Mouse (Mus musculus) hematopoietic stem cell, adult 5-6 weeks (primary cell): ENCODE results near the gene Aamp. TPM values are rescaled to one million over a fixed set of nuclear protein-coding genes. Genes with fewer than 3 reads are reported as not detected.
A peak's percentile ranks its signal among the peaks of the same experiment; 100 is the strongest.

Experiments
- ATAC-seq, 2 experiments: fragments of 125-278 bp in 1 of 2; replicated peaks in 1 of 2; 2 replicates each; pipeline ENCODE4 v1.8.0; 2016 to 2017; ENCODE audit warnings: inconsistent platforms in 2 of 2, mild to moderate bottlenecking in 2 of 2, moderate number of reproducible peaks in 2 of 2, low read depth in 1 of 2, moderate TSS enrichment in 1 of 2; ENCODE audit not compliant: low FRiP score in 2 of 2, poor library complexity in 2 of 2, severe bottlenecking in 2 of 2, insufficient read depth in 1 of 2, low TSS enrichment in 1 of 2
- total RNA-seq: library from RNA; stranded (forward); fragments of 172-1452, 232-1000 nt; gene quantifications from 2 replicates; pipeline ENCODE4 v1.2.3, GENCODE M21; 2017

Gene Aamp
- total RNA-seq, 1 experiment from 2014 or later = 150 TPM

DNA sequence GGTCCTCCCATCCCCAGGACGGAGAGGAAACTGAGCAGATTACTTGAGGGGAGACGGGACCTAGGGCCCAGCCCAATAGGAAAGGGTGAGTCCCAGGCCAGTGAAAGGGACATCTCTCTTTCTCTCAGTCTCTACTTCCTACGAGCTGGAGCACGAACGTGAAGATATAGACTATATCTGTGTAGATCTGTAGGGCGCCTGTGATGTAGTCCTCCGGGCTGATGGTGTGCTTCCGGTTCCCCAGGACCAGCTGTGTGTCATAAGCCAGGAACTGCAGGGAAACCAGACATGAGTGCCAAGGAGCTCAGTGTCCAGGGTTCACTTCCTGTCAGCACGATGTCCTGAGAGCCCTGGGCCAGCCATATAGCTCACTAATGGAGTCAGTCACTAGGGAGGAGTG lies 4.7 kb upstream of the Aamp start:
- no peak for ATAC-seq

DNA sequence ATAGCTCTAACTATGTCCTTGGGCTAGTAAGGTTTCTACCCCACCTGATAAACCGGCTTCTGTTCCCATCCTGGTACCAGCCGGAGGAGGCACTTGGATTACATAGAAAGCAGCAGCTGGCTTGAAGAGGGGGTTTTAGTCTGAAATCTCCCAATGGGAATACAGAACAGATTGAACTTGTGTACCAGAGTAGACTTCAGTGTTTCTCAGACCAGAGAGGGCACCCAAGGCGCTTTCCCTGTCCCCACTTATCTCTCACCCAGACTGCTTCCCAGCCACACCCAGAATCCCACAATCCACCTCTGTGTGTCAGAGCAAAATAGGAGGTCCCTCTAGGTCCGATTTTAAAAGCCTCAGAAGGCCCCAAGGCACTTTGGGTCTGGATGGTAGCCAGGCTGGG lies 3.8 kb upstream of the Aamp start:
- ATAC-seq = no peak

DNA sequence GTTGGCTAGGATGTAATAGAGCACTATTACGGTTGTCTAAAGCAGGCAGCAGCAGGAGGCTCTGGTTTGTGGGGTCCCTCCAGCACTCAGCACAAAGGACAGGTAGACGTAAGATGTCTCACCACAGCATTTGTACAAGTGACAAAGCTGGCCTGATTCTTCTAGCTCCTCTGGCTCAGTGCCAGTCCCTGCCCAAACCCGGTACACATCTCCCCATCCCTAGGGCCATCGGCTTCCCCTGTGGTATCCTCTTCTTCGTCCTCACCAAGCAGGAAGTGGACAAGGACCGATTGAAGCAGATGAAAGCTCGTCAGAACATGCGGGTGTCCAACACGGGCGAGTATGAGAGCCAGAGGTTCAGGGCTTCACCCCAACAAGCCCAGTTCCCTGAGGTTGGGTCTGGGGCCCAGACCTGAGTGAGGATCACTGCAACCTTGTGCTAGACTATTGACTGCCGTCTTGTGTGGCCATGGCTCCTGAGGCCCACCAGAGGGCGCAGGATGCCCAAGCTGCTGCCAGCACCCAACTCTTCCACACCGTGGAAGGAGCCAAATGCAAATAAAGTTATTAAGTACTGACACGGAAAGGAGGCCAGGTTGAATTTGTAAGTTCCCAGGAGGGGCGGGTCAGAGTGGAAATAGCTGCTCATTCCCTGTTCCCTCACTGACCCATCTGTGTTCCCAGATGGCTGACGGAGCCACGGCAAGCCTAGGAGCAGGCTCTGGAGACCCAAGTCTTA lies 2.5 kb upstream of the Aamp start:
- ATAC-seq = peak in 1 of 2 experiments; percentile 26; a peak in 1 of 4 replicates

DNA sequence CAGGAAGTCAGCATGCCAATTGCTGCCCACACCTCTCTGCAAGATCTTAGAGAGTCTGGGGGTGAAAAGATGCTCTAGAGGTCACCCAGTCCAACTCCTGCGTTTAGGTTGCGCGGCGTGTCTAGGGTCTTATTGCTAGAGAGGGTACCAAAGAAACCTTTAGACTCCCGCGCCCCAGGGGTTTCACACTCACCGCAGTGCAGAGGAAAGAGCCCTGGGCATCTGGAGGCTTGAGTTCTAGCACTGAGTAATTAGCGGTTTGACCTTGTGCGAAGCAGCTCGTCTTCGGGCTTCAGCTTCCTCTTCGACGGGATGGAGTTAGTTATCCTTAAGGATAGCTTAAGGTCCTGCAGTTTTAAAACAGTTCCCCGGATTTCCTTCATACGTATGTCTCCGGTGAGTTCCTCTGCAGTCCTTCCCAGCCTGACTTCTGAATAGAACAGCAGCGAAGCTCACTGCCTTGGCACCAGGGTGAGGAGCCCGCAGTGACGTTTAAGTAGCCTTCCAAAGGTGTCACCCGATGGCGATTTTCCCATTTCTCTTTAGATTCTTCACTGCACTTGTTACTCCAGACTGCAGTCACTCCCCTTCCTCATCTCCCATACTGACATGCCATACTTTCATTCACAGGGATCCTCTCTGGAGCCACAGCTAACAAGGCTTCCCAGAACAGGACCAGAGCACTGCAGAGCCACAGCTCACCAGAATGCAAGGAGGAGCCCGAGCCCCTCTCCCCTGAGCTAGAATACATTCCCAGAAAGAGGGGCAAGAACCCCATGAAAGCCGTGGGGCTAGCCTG lies 873 bp upstream of the Aamp start:
- ATAC-seq = no peak

DNA sequence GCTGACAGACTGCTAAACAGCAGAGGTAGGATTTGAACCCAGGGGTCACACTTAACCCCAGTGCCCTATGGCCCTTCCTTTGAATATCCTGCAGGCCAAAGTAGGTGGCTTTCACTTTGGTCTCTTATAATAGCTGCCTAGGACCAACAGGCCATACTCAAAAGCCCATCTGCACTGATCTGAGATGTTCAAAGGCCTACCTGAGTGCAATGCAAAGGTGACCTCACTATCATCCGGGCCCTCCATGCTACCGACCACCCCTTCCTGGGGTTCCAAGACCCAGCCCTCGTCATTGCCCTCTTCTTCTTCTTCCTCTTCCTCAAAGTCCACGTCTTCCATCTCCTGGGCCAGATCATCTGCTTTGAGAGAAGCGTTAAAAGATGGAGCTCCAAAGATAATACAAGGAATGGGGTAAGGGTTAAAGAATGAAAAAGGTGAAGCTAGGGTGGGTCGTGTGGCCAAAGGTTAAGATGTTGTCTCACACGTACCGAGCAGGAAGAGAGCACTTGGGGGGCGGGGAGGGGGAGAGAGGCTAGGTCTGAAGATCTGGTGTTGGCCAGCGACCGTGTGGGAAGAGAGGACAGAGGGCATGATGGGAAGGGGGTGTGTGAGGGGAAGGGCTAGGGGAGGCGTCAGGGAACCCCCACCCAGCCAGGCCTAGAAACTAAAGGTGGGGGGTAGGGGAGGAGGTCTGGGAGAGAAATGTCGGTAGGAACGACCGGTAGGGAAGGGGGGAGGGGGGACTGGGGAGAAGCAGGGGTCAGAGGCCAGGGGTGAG lies 663 bp downstream of the Aamp start:
- peak in 1 of 2 experiments; percentile 11; a peak in 2 of 4 replicates for ATAC-seq

DNA sequence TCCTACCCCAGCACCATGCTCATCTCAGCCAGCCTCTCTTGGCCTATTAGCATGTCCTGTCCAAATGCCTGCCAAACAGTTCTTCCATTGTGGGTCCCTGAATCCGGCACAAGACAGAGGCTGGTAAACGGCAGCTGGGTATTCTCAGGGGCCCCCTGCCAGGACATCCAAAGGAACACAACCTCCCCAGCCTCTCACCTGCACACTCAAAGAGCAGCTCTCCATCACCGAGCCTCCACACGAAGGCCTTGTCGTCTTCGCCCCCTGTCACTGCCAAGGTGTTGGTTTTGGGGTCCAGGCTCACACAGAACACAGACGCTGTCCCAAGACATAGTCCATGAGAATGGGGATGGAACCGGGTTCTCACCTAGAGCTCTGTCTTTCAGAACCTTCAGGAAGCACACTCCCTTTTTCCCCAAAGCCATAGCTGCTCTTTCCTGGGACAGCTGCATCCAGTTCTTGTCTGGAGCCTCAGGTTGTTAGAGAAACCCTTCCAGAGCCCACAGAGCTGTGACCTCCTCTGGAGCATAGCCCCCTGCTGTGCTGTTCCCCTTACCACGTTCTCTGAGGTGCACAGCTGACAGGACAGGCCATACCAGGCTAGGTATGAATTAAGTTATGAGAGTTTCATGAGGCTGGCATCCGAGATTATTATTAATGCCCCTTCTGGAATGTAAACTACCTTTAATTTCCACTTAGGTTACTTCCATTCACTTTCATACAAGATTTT lies 1.5 kb downstream of the Aamp start:
- no peak for ATAC-seq

DNA sequence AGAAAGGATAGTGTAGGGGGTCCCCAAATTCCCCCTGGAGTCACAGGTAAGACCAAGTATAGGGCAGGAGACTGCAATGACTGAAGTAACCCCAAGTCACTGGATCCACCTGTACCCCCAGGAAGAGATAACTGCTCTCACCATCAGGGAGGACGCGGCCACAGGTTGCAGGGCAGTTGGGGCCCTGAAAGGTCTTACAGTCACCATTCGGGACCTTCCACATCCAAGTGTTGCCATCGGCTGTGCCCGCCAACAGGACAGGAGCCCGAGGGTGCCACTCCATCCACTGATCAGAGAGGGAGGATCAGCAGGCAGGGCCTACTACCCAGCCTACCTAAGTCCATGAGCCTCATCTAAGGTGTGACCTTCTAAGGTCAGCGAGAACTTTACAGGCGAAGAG lies 2.7 kb downstream of the Aamp start:
- ATAC-seq = no peak

DNA sequence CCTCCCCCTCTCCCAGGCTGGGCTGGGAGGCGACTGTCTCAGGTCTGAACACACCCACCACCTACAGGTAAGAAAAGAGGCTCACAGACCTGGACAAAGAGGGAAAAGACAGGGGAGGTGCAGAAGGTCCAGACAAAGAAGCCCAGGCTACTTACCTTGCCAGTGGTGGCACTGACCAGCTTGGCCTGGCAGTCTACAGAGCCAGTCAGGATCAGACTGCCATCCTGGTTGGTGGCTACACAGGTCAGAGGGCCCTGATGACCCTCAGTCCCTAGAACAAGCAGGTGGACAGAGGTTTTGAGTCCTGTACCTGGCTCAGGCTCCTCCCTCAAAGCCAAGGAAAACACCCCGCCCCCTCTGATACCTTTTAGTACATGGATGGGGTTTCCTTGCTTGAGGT lies 3.2 kb downstream of the Aamp start:
- ATAC-seq = no peak

DNA sequence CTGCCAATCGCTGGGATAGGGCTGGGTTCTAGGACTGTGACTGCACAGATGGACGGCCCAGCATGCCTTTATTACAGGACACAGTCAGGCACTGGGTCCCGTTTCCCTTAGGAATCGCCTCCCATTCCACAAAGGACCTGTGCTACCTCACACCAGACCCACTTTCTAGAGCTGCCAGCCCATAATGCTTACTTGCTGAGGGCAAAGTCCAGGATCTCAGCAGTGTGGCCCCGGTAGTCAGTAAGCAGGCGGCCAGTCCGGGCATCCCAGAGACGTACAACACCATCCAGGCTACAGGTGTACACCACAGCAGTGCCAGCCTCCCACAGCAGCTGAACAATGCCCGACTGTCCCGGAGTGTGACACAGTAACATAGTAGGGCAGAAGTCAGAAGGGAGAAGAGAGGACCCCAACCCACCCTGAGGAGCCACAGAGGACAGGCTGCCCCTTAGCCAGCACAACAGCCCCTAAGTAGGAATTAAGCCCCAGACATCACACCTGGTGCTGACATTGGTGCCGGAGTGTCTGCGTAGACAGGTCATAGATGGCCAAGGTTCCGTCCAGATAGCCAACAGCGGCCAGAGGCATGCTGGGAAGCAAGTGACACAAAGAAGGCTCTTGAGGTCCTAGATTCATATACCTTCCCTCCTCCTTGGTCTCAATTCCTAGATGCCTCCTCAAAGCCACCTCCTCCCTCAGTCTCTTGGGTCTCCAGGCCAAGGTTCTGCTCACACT lies 3.8 kb downstream of the Aamp start:
- no peak for ATAC-seq

DNA sequence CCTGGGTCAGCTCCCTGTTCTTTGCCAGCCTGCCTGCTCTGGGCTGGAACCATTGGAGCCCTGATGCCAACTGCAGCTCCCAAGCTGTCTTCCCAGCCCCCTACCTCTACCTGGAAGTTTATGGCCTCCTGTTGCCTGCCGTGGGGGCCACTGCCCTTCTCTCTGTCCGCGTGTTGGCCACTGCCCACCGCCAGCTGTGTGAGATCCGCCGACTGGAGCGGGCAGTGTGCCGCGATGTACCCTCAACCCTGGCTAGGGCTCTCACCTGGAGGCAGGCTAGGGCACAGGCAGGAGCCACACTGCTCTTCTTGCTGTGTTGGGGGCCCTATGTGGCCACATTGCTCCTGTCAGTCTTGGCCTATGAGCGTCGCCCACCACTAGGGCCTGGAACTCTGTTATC lies 5.5 kb downstream of the Aamp start:
- no peak for ATAC-seq

DNA sequence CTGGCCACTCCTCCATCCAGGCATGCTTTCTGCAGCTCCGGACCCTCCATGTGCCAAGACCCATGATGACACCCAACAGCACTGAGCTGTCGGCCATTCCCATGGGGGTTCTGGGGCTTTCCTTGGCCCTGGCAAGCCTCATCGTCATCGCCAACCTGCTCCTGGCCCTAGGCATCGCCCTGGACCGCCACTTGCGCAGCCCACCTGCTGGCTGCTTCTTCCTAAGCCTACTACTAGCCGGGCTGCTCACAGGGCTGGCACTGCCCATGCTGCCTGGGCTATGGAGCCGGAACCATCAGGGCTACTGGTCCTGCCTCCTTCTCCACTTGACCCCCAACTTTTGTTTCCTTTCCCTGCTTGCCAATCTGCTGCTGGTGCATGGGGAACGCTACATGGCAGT lies 6.0 kb downstream of the Aamp start, which contains the start of gene Gpbar1:
TSS of gene Gpbar1 (plus strand) at position 13 of the 400 bp plus-strand sequence.
- ATAC-seq = no peak

DNA sequence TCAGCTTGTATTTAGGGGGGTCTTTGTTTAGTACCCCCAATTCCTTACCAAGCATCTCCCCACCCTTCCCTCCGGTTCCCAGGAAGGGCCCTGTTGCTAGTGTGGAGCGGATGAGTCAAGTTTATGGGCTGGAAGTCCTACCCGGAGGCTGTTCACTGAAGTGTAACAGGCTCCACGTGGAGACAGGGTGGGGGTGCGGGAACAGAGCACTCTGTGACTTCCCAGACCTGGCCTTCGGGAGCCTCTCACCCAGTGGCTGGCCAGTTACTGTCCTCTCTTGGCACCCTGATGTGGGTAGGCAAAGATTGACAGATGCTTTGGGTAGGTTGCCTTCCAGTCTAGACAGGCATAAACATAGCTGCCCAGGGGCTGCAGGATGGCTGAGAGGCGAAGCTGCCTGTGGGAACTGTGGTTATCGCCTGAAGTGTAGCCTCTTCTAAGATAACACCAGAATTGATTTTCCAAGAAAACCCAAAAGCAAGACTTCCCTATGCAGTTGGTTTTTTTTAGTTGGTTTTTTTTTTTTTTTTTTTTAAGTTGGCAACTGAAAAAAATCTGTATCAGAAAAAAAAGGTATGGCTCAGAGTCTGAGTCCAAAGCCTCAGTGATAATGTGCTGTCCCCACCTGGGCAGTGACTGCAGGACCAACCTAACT lies 6.5 kb downstream of the Aamp start:
- ATAC-seq = no peak

DNA sequence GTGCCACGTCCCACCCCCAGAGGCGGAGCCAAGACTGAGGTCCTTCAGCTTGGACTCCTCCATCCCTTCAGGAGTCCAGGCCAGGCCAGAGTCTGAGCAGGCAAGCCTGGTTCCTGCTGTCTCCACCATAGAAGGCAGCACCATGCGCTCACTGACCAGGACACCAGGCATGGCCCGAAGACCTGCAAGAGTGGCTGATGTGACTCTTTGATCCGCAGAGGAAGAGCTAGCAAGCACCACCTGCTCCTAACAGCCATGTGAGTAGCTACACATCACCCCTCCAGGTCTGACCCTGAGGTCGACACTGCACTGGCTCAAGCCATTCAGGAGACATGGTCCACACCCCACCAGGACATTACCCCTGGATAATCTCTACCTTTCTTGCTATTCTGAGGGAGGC lies 7.5 kb downstream of the Aamp start:
- ATAC-seq = no peak

DNA sequence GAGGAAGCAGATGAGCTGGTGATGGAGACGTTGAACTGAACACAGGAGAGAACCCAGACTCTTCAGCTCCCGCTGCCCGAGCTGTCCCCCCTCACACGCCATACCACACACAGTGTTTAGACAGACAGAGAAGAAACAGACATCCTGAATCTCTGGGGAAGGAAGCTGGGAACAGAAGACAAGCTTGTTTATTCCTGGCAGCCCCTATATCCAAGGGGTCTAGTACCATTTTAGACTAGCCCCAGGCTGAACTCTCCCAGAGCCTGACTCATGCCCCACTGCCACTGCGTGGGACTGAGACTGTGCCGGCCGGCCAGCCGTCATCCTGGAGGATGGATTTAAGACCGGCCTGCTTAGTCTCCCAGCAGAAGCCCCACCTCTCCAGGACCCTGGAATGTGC lies 9.5 kb downstream of the Aamp start:
- ATAC-seq = no peak

DNA sequence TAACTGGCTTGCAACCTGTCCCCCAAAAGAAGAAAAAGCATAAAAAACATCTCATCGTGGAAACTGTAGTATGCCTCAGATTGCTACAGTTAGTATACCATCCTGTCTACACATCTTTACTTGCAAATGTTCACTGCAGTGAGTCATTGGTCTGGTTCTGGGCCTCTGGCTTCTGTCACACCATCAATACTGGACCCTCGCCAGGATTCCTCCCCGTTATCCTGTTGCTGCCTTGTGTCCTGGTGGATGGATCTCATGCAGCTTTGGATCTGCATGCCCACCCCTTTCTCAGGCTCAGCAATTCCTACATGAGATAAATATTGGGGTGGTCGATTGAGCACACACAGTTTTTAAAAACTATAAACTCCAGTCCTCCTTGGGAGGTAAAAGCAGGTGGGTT lies 12.9 kb downstream of the Aamp start:
- no peak for ATAC-seq

DNA sequence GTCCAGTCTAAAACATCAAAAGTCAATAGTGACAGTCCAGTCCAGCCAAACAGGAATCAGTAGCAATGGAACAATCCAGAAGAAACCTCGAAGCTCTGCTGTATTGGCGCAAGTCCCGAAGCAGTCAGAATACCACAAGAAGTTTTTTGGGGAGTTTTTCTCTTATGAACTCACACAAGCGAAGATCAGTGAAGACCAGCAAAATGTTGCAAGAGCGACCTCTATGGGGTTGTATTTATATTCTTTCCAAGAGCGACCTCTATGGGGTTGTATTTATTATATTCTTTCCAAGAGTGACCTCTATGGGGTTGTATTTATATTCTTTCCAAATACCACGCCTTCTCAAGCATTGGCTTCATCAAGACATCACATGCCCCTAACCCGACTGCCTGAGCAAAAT lies 15.8 kb downstream of the Aamp start:
- ATAC-seq = no peak
